8 mouse cellular contexts compared by ENCODE assay signal in the genomic region with DNA sequence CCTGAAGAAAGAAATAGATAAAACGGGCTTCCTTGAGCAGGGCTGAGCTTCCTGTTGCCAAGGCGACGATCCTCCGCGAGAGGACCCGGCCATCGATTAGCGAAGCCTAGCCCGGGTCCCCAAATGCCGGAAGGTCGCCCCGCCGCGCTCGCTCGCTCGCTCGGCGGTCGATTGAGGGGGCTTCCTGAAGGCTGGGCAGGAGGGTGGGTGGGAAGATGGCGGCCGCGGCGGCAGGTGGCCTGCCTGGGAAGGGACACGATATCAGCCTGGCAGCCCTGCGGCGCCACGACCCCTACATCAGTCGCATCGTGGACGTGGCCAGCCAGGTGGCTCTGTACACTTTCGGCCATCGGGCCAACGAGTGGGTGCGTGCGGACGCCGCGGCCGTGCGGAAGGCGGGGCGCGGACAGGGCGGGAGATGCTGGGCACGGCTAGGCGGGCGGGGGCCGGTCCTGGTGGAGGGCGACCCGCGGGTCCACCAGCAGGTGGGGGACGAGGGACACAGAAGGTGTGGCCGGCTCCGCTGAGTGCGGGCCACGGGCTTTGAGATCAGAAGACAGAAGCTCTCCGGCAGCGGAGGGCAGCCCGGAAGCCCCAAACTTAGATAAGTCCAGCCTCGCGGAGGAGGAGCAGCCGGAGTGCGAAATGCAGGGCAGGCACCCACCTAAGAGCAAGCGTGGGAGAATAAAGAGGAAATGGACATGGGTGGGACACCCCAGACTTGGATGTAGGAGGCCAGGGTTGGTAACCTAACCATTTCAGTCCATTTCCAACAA. TPM values are rescaled to one million over a fixed set of nuclear protein-coding genes. Genes with fewer than 3 reads are reported as not detected.
DNase-seq lines count a peak whose midpoint lies in the region; ATAC-seq and TF ChIP-seq lines count a peak whose summit lies in the region.

A gene (plus strand): TSS at position 176 of the 776 bp plus-strand sequence.

- H3K9ac ChIP-seq in hindbrain, postnatal 0 days (replicated peaks; ENCODE audit: low read length): peak within 1 kb of the TSS; percentile 81

- intact Hi-C loops in gastrocnemius, adult 2 months (cut with DNase I): no loop called here
- intact Hi-C loops in left cerebral cortex, adult 2 months (cut with DNase I): loop anchor here (2.0 kb wide), 1 partner anchor 66 kb away; no protein-coding TSS in a partner anchor

- H3K4me3 ChIP-seq in gastrocnemius, adult 2 months: peak within 1 kb of the TSS; percentile 84
- H3K4me3 ChIP-seq in hindbrain, postnatal 0 days (ENCODE audit: low read length): peak within 1 kb of the TSS; percentile 96
- H3K4me3 ChIP-seq in left cerebral cortex, adult 2 months: peak within 1 kb of the TSS; percentile 85

- peak; percentile 51 for TF ChIP-seq CTCF in gastrocnemius, adult 2 months (IDR thresholded peaks at IDR 0.05)
- TF ChIP-seq CTCF in hindbrain, postnatal 0 days (IDR thresholded peaks at IDR 0.05; ENCODE audit: low read depth): peak; percentile 48
- TF ChIP-seq CTCF in left cerebral cortex, adult 2 months (IDR thresholded peaks at IDR 0.05): peak; percentile 30

- H3K27ac ChIP-seq in gastrocnemius, adult 2 months: peak within 1 kb of the TSS; percentile 90
- peak within 1 kb of the TSS; percentile 94 for H3K27ac ChIP-seq in hindbrain, postnatal 0 days
- H3K27ac ChIP-seq in left cerebral cortex, adult 2 months: peak within 1 kb of the TSS; percentile 95

- ATAC-seq in hindbrain, postnatal 0 days: peak; percentile 97
- peak; percentile 93 for ATAC-seq in megakaryocyte, adult 5-6 weeks (ENCODE audit: poor library complexity, severe bottlenecking)

- peak within 1 kb of the TSS; percentile 71 for H3K4me2 ChIP-seq in hindbrain, postnatal 0 days (ENCODE audit: low read depth, low read length)

- H3K27me3 ChIP-seq in hindbrain, postnatal 0 days (ENCODE audit: insufficient read depth, low read length): no peaks in the 10 kb centered on the region

- peaks cover 8% of the 10 kb centered on the region; the same call in 1 of the 2 replicates for H3K4me1 ChIP-seq in hindbrain, postnatal 0 days (ENCODE audit: insufficient read depth, low read length)

- H3K9me3 ChIP-seq in hindbrain, postnatal 0 days (ENCODE audit: low read length): no peaks in the 10 kb centered on the region

- WGBS in hindbrain, postnatal 0 days: under 1% methylated on average over 64 of the region's 65 CpGs

- H3K36me3 ChIP-seq in hindbrain, postnatal 0 days (ENCODE audit: insufficient read depth, low read length): no peaks in the 10 kb centered on the region

- peak; percentile 90 for DNase-seq in WW6 (ENCODE audit: low read depth, low spot score)
- peak; percentile 81 to 91 for DNase-seq in cerebellum, postnatal 4 days (ENCODE audit: low spot score in 2 of 2)
- peak; percentile 90 for DNase-seq in gastrocnemius, adult 2 months
- DNase-seq in hindbrain, postnatal 0 days (ENCODE audit: low spot score): peak; percentile 97
- peak; percentile 87 to 90 for DNase-seq in left cerebral cortex, adult 2 months (ENCODE audit: extremely low spot score in 1 of 2, low spot score in 2 of 2)
- peak; percentile 82 to 89 for DNase-seq in right cerebral cortex, adult 2 months (ENCODE audit: low spot score in 2 of 2)
- peak; percentile 88 for DNase-seq in urinary bladder, postnatal 14 days (ENCODE audit: low spot score)

RNA-seq across cellular contexts. Expression of the gene that starts here (rescaled TPM):
- 1 to 10 TPM; 4.3 to 4.8 TPM for total RNA-seq in gastrocnemius, adult 2 months (2021)
- total RNA-seq in hindbrain, postnatal 0 days (2014; rRNA removed): 14.2 and 15.7 TPM in 2 replicates
- polyA plus RNA-seq in hindbrain, postnatal 0 days (2015; fragmentation: Nextera tagmentation; extraction: Ambion mirVana): 9.4 and 10.9 TPM in 2 replicates
- total RNA-seq in left cerebral cortex, adult 2 months (2021): 10 to 100 TPM; 17.8 to 19.8 TPM
- total RNA-seq in megakaryocyte, adult 5-6 weeks (2015): 7.5 and 13.1 TPM in 2 replicates
- 7.2 and 10.6 TPM in 2 replicates for total RNA-seq in megakaryocyte, adult 5-6 weeks (2017)

Comparison
In these comparisons a context has a peak if more than half of its experiments do, and no peak if none do; other contexts are left out.
1. Peak in every context shown above with its lines: DNase-seq, ATAC-seq, H3K4me3 ChIP-seq and H3K27ac ChIP-seq.